Mouse (Mus musculus): ENCODE data around the gene Pdzd7. TPM values are rescaled to one million over a fixed set of nuclear protein-coding genes. Genes with fewer than 3 reads are reported as not detected.
A peak's percentile ranks its signal among the peaks of the same experiment; 100 is the strongest.

Pdzd7 gene
- total and polyA plus RNA-seq, 2 experiments from 2014 or later: 1.9 to 7.7 TPM

GRCm38 (mm10) chr19:45005957-45006712 is 39.4 kb downstream of the Pdzd7 start, which contains the start of gene Mrpl43:
Mrpl43 (minus strand) TSS chr19:45006442.
- DNase-seq (ENCODE audit: low spot score) (peak; percentile 97), ATAC-seq (peak; percentile 95)
- no peaks in the 10 kb centered on the region for H3K9me3 ChIP-seq (ENCODE audit: low read length)
- WGBS: 2% methylated on average over 81 of the region's 82 CpGs
- H3K4me3 ChIP-seq (ENCODE audit: low read length): peak within 1 kb of the TSS; percentile 71
- peak; percentile 20 for TF ChIP-seq CTCF (IDR thresholded peaks at IDR 0.05; ENCODE audit: low read depth)
- H3K4me1 ChIP-seq (ENCODE audit: insufficient read depth, low read length): peaks cover 14% of the 10 kb centered on the region
- H3K27me3 ChIP-seq (ENCODE audit: insufficient read depth, low read length): no peaks in the 10 kb centered on the region
- H3K4me2 ChIP-seq (ENCODE audit: low read depth, low read length): peak within 1 kb of the TSS; percentile 93
- peak within 1 kb of the TSS; percentile 73 for H3K9ac ChIP-seq (replicated peaks; ENCODE audit: low read length)
- peaks cover 27% of the 10 kb centered on the region for H3K36me3 ChIP-seq (ENCODE audit: insufficient read depth, low read length)
- H3K27ac ChIP-seq: peak within 1 kb of the TSS; percentile 81

- no peak for TF ChIP-seq CTCF (IDR thresholded peaks at IDR 0.05; ENCODE audit: low read depth)
- Histone ChIP-seq H3K27me3 (ENCODE audit: insufficient read depth, low read length) (no peaks in the 10 kb centered on the region), H3K36me3 (ENCODE audit: insufficient read depth, low read length) (peaks cover 22% of the 10 kb centered on the region), H3K27ac (peak within 1 kb of the TSS; percentile 81), H3K9me3 (ENCODE audit: low read length) (no peaks in the 10 kb centered on the region), H3K4me1 (ENCODE audit: insufficient read depth, low read length) (peaks cover 14% of the 10 kb centered on the region), H3K4me2 (ENCODE audit: low read depth, low read length) (peak within 1 kb of the TSS; percentile 93), H3K4me3 (ENCODE audit: low read length) (peak within 1 kb of the TSS; percentile 71), H3K9ac (replicated peaks; ENCODE audit: low read length) (peak within 1 kb of the TSS; percentile 73)
- ATAC-seq (0 out of 2 replicates have a peak, but pooled peaks have one; percentile 1), DNase-seq (ENCODE audit: low spot score) (peak; percentile 48)
- WGBS: 10% methylated on average over 16 of the region's 16 CpGs
Measured at GRCm38 (mm10) chr19:45005444-45005843, 40.1 kb downstream of the Pdzd7 start, which contains the start of gene Twnk. Twnk (plus strand) TSS chr19:45005663.

- Histone ChIP-seq H3K36me3 (ENCODE audit: insufficient read depth, low read length) (peaks cover 17% of the 10 kb centered on the region), H3K27me3 (ENCODE audit: insufficient read depth, low read length) (no peaks in the 10 kb centered on the region), H3K4me2 (ENCODE audit: low read depth, low read length) (no peak overlapping the region), H3K4me3 (ENCODE audit: low read length) (no peak overlapping the region), H3K27ac (no peak overlapping the region), H3K4me1 (ENCODE audit: insufficient read depth, low read length) (peaks cover 14% of the 10 kb centered on the region), H3K9me3 (ENCODE audit: low read length) (no peaks in the 10 kb centered on the region), H3K9ac (replicated peaks; ENCODE audit: low read length) (no peak overlapping the region)
- 84% methylated on average over 7 of the region's 7 CpGs for whole genome bisulfite sequencing
- no peak for TF ChIP-seq CTCF (IDR thresholded peaks at IDR 0.05; ENCODE audit: low read depth)
- ATAC-seq (no peak), DNase-seq (ENCODE audit: low spot score) (no peak)
Measured at GRCm38 (mm10) chr19:45003740-45004516, 41.6 kb downstream of the Pdzd7 start.

GRCm38 (mm10) chr19:45002301-45002700 is 43.2 kb downstream of the Pdzd7 start:
- ATAC-seq (no peak), DNase-seq (ENCODE audit: low spot score) (no peak)
- Histone ChIP-seq H3K36me3 (ENCODE audit: insufficient read depth, low read length) (peaks cover 29% of the 10 kb centered on the region), H3K9me3 (ENCODE audit: low read length) (no peaks in the 10 kb centered on the region), H3K4me2 (ENCODE audit: low read depth, low read length) (no peak overlapping the region), H3K4me3 (ENCODE audit: low read length) (no peak overlapping the region), H3K27me3 (ENCODE audit: insufficient read depth, low read length) (no peaks in the 10 kb centered on the region), H3K4me1 (ENCODE audit: insufficient read depth, low read length) (peaks cover 13% of the 10 kb centered on the region), H3K9ac (replicated peaks; ENCODE audit: low read length) (no peak overlapping the region), H3K27ac (no peak overlapping the region)
- TF ChIP-seq CTCF (IDR thresholded peaks at IDR 0.05; ENCODE audit: low read depth): peak; percentile 49
- WGBS: 67% methylated on average over 3 of the region's 3 CpGs

- Histone ChIP-seq H3K9me3 (ENCODE audit: low read length) (no peaks in the 10 kb centered on the region), H3K36me3 (ENCODE audit: insufficient read depth, low read length) (peaks cover 35% of the 10 kb centered on the region), H3K27ac (no peak overlapping the region), H3K4me3 (ENCODE audit: low read length) (no peak overlapping the region), H3K4me1 (ENCODE audit: insufficient read depth, low read length) (no peaks in the 10 kb centered on the region), H3K9ac (replicated peaks; ENCODE audit: low read length) (no peak overlapping the region), H3K4me2 (ENCODE audit: low read depth, low read length) (no peak overlapping the region), H3K27me3 (ENCODE audit: insufficient read depth, low read length) (no peaks in the 10 kb centered on the region)
- no peak for ATAC-seq
- 86% methylated on average over 8 of the region's 8 CpGs for WGBS
- TF ChIP-seq CTCF (IDR thresholded peaks at IDR 0.05; ENCODE audit: low read depth): no peak
- no peak for DNase-seq (ENCODE audit: low spot score)
Measured at GRCm38 (mm10) chr19:44999647-45000046, 45.9 kb downstream of the Pdzd7 start.

GRCm38 (mm10) chr19:44997786-44998185 is 47.7 kb downstream of the Pdzd7 start:
- H3K27ac ChIP-seq: no peak overlapping the region
- H3K36me3 ChIP-seq (ENCODE audit: insufficient read depth, low read length): peaks cover 29% of the 10 kb centered on the region; the same call in 1 of the 2 replicates
- H3K4me2 ChIP-seq (ENCODE audit: low read depth, low read length): no peak overlapping the region
- ATAC-seq (peak; percentile 41), DNase-seq (ENCODE audit: low spot score) (no peak)
- H3K27me3 ChIP-seq (ENCODE audit: insufficient read depth, low read length): no peaks in the 10 kb centered on the region
- no peaks in the 10 kb centered on the region for H3K9me3 ChIP-seq (ENCODE audit: low read length)
- no peak overlapping the region for H3K4me3 ChIP-seq (ENCODE audit: low read length)
- H3K9ac ChIP-seq (replicated peaks; ENCODE audit: low read length): no peak overlapping the region
- TF ChIP-seq CTCF (IDR thresholded peaks at IDR 0.05; ENCODE audit: low read depth): no peak
- H3K4me1 ChIP-seq (ENCODE audit: insufficient read depth, low read length): no peaks in the 10 kb centered on the region
- WGBS: 80% methylated on average over 11 of the region's 11 CpGs
